Mouse (Mus musculus): ENCODE measurements at regions not wholly inside any gene's neighbourhood (a gene's known extent, or its start where the extent isn't known, plus 50 kb on each side); places are given as distances from the start of the nearest gene placed in this dataset.

- 83% methylated on average over 6 of the region's 6 CpGs for WGBS
- Histone ChIP-seq H3K9me3 (replicated peaks) (no peaks in the 10 kb centered on the region), H3K36me3 (no peaks in the 10 kb centered on the region), H3K4me1 (no peaks in the 10 kb centered on the region), H3K27ac (replicated peaks) (no peak overlapping the region), H3K4me3 (no peak overlapping the region), H3K27me3 (ENCODE audit: low read depth, poor library complexity, severe bottlenecking) (no peaks in the 10 kb centered on the region)
- no peak for DNase-seq (ENCODE audit: low spot score)
Measured at GRCm38 (mm10) chr4:106092676-106093070, 223.3 kb upstream of the Usp24 start.

- H3K9me3 ChIP-seq (replicated peaks) = no peaks in the 10 kb centered on the region
- no peaks in the 10 kb centered on the region for H3K4me1 ChIP-seq
- H3K36me3 ChIP-seq = no peaks in the 10 kb centered on the region
- H3K27ac ChIP-seq (replicated peaks) = no peak overlapping the region
- H3K27me3 ChIP-seq (ENCODE audit: low read depth, poor library complexity, severe bottlenecking) = no peaks in the 10 kb centered on the region
- WGBS = 78% methylated on average over 2 of the region's 2 CpGs
- no peak overlapping the region for H3K4me3 ChIP-seq
- DNase-seq (ENCODE audit: low spot score) = no peak
Measured at GRCm38 (mm10) chr4:106093252-106093651, 222.8 kb upstream of the Usp24 start.

GRCm38 (mm10) chr4:106094882-106095556 lies 221.0 kb upstream of the Usp24 start:
- H3K27me3 ChIP-seq (ENCODE audit: low read depth, poor library complexity, severe bottlenecking) = no peaks in the 10 kb centered on the region
- no peak overlapping the region for H3K4me3 ChIP-seq
- 85% methylated on average over 11 of the region's 11 CpGs for WGBS
- no peaks in the 10 kb centered on the region for H3K9me3 ChIP-seq (replicated peaks)
- 0 out of 2 replicates have a peak, but pooled peaks cover under 1% of the 10 kb centered on the region for H3K4me1 ChIP-seq
- DNase-seq (ENCODE audit: low spot score) = no peak
- H3K27ac ChIP-seq (replicated peaks) = no peak overlapping the region
- no peaks in the 10 kb centered on the region for H3K36me3 ChIP-seq

- Histone ChIP-seq H3K36me3 (no peaks in the 10 kb centered on the region), H3K4me3 (no peak overlapping the region), H3K27me3 (ENCODE audit: low read depth, poor library complexity, severe bottlenecking) (no peaks in the 10 kb centered on the region), H3K9me3 (replicated peaks) (no peaks in the 10 kb centered on the region), H3K4me1 (peaks cover 8% of the 10 kb centered on the region), H3K27ac (replicated peaks) (no peak overlapping the region)
- WGBS = 80% methylated on average over 3 of the region's 3 CpGs
- DNase-seq (ENCODE audit: low spot score) = no peak
Measured at GRCm38 (mm10) chr4:106096130-106096529, 219.9 kb upstream of the Usp24 start.

- Histone ChIP-seq H3K27ac (replicated peaks) (no peak overlapping the region), H3K4me1 (peaks cover 23% of the 10 kb centered on the region), H3K4me3 (no peak overlapping the region), H3K9me3 (replicated peaks) (no peaks in the 10 kb centered on the region), H3K36me3 (no peaks in the 10 kb centered on the region), H3K27me3 (ENCODE audit: low read depth, poor library complexity, severe bottlenecking) (no peaks in the 10 kb centered on the region)
- 92% methylated on average over 1 of the region's 1 CpGs for WGBS
- DNase-seq (ENCODE audit: low spot score) = no peak
Measured at GRCm38 (mm10) chr4:106097846-106098245, 218.2 kb upstream of the Usp24 start.

GRCm38 (mm10) chr4:106100211-106101025 lies 215.6 kb upstream of the Usp24 start:
- H3K4me3 ChIP-seq = no peak overlapping the region
- H3K4me1 ChIP-seq = peaks cover 26% of the 10 kb centered on the region
- 0 out of 2 replicates have a peak overlapping the region, but pooled peaks have one; percentile 28 for H3K27ac ChIP-seq (replicated peaks)
- H3K36me3 ChIP-seq = no peaks in the 10 kb centered on the region
- WGBS = 66% methylated on average over 11 of the region's 11 CpGs
- H3K9me3 ChIP-seq (replicated peaks) = no peaks in the 10 kb centered on the region
- no peaks in the 10 kb centered on the region for H3K27me3 ChIP-seq (ENCODE audit: low read depth, poor library complexity, severe bottlenecking)
- no peak for DNase-seq (ENCODE audit: low spot score)

- DNase-seq (ENCODE audit: low spot score) = no peak
- no peaks in the 10 kb centered on the region for H3K36me3 ChIP-seq
- peak overlapping the region; percentile 67 for H3K27ac ChIP-seq (replicated peaks)
- H3K4me3 ChIP-seq = no peak overlapping the region; the same call in 1 of the 2 replicates
- 58% methylated on average over 5 of the region's 5 CpGs for WGBS
- H3K27me3 ChIP-seq (ENCODE audit: low read depth, poor library complexity, severe bottlenecking) = no peaks in the 10 kb centered on the region
- peaks cover 26% of the 10 kb centered on the region for H3K4me1 ChIP-seq
- no peaks in the 10 kb centered on the region for H3K9me3 ChIP-seq (replicated peaks)
Measured at GRCm38 (mm10) chr4:106101904-106102303, 214.1 kb upstream of the Usp24 start.

- WGBS = 21% methylated on average over 7 of the region's 7 CpGs
- no peaks in the 10 kb centered on the region for H3K36me3 ChIP-seq
- H3K4me3 ChIP-seq = peak overlapping the region; percentile 3; the same call in 1 of the 2 replicates
- H3K4me1 ChIP-seq = peaks cover 26% of the 10 kb centered on the region
- peak; percentile 55 for DNase-seq (ENCODE audit: low spot score)
- peak overlapping the region; percentile 67 for H3K27ac ChIP-seq (replicated peaks)
- no peaks in the 10 kb centered on the region for H3K9me3 ChIP-seq (replicated peaks)
- H3K27me3 ChIP-seq (ENCODE audit: low read depth, poor library complexity, severe bottlenecking) = no peaks in the 10 kb centered on the region
Measured at GRCm38 (mm10) chr4:106102451-106102977, 213.5 kb upstream of the Usp24 start.

- no peak for DNase-seq (ENCODE audit: low spot score)
- Histone ChIP-seq H3K27me3 (ENCODE audit: low read depth, poor library complexity, severe bottlenecking) (no peaks in the 10 kb centered on the region), H3K9me3 (replicated peaks) (no peaks in the 10 kb centered on the region)
Measured at GRCm38 (mm10) chr4:106103750-106104635, 212.0 kb upstream of the Usp24 start.

GRCm38 (mm10) chr4:106112981-106113380 lies 203.0 kb upstream of the Usp24 start:
- no peak overlapping the region for H3K27ac ChIP-seq (replicated peaks)
- H3K36me3 ChIP-seq = no peaks in the 10 kb centered on the region
- H3K27me3 ChIP-seq (ENCODE audit: low read depth, poor library complexity, severe bottlenecking) = no peaks in the 10 kb centered on the region
- H3K9me3 ChIP-seq (replicated peaks) = no peaks in the 10 kb centered on the region
- peaks cover 20% of the 10 kb centered on the region for H3K4me1 ChIP-seq
- H3K4me3 ChIP-seq = no peak overlapping the region
- no peak for DNase-seq (ENCODE audit: low spot score)

More at GRCm38 (mm10) chr4:106103750-106104635, 212.0 kb upstream of the Usp24 start:
- Histone ChIP-seq H3K4me3 (no peak overlapping the region), H3K4me1 (peaks cover 26% of the 10 kb centered on the region), H3K36me3 (no peaks in the 10 kb centered on the region), H3K27ac (replicated peaks) (no peak overlapping the region)
- WGBS = 86% methylated on average over 11 of the region's 11 CpGs

GRCm38 (mm10) chr4:106113747-106114146 lies 202.3 kb upstream of the Usp24 start:
- H3K27me3 ChIP-seq (ENCODE audit: low read depth, poor library complexity, severe bottlenecking) = no peaks in the 10 kb centered on the region
- H3K9me3 ChIP-seq (replicated peaks) = no peaks in the 10 kb centered on the region
- H3K36me3 ChIP-seq = no peaks in the 10 kb centered on the region
- H3K4me3 ChIP-seq = no peak overlapping the region
- no peak for DNase-seq (ENCODE audit: low spot score)
- no peak overlapping the region for H3K27ac ChIP-seq (replicated peaks)
- H3K4me1 ChIP-seq = peaks cover 20% of the 10 kb centered on the region

GRCm38 (mm10) chr4:106116611-106117010 lies 199.4 kb upstream of the Usp24 start:
- H3K4me1 ChIP-seq = peaks cover 20% of the 10 kb centered on the region
- H3K27me3 ChIP-seq (ENCODE audit: low read depth, poor library complexity, severe bottlenecking) = no peaks in the 10 kb centered on the region
- no peak overlapping the region for H3K4me3 ChIP-seq
- H3K36me3 ChIP-seq = no peaks in the 10 kb centered on the region
- no peak for DNase-seq (ENCODE audit: low spot score)
- WGBS = 88% methylated on average over 7 of the region's 7 CpGs
- H3K9me3 ChIP-seq (replicated peaks) = no peaks in the 10 kb centered on the region
- H3K27ac ChIP-seq (replicated peaks) = no peak overlapping the region
